Mouse (Mus musculus): ENCODE measurements around the gene Mpzl1. TPM values are rescaled to one million over a fixed set of nuclear protein-coding genes. Genes with fewer than 3 reads are reported as not detected.
A peak's percentile ranks its signal among the peaks of the same experiment; 100 is the strongest.

Gene Mpzl1
- polyA plus RNA-seq, 1 experiment from 2014 or later = 196 TPM

DNA sequence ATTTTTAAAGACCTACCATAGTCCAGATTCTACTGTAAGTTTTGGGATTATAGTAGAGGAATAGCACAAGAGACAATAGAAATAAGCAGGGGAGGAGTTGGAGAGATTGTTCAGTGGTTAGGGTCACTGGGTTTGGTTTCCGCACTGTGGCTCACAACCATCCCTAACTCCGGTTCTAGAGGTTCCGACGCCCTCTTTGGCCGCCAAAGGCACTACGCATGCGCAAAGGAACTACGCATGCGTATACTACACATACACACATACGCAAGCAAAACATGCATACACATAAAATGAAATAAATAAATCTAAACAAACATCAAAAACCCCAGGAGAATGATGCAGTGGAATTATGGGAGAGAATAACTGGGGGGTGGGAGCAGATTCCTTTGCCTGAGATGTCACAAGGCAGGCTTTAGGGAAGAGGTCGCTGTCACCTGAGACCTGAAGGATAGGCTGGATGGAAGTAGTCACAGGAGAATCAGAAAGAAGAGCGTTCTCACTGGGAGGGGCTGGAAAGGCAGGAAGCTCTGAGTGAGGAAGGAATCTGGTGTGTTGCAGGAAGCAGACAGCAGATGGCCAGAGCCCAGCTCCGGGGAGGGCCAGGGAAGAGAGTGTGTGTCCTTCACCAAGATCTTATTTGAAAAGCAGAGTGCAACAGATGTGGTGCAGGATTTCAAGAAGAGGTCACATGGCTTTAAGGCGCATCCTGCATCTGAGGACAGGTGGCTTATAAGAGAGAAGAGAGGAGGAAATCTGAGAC, 19.0 kb upstream of the Mpzl1 start:
- no peak for ATAC-seq (ENCODE audit: low FRiP score, low read depth)
- no peak overlapping the region for H3K4me2 ChIP-seq (replicated peaks)
- H3K27ac ChIP-seq = no peak overlapping the region
- peaks cover 19% of the 10 kb centered on the region for H3K36me3 ChIP-seq
- no peak overlapping the region for H3K4me3 ChIP-seq
- no peak overlapping the region for H3K9ac ChIP-seq
- no peaks in the 10 kb centered on the region for H3K27me3 ChIP-seq
- WGBS = 80% methylated on average over 14 of the region's 14 CpGs
- H3K9me3 ChIP-seq = no peaks in the 10 kb centered on the region
- H3K4me1 ChIP-seq = no peaks in the 10 kb centered on the region

DNA sequence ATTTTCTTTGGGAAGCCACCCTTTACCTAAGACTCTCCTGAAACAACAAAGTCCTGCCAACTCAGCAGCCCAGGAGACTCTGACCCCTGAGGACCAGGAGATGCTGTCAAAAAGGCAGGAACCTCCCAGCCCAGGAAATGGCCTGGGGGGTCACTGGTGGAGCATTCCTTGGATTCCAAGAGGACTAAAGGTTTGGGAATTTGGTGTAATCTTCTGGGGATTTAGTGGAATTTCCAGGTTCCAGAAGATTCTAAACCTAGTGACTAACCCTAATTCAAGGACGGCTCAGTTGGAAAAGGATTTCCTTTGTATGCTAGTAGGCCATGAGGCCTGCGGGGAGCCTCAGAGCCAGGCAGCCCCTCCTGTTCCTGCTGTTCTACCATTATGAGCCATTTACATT, 18.2 kb upstream of the Mpzl1 start:
- Histone ChIP-seq H3K4me2 (replicated peaks) (no peak overlapping the region), H3K4me1 (no peaks in the 10 kb centered on the region), H3K27me3 (no peaks in the 10 kb centered on the region), H3K27ac (no peak overlapping the region), H3K36me3 (peaks cover 14% of the 10 kb centered on the region), H3K9ac (no peak overlapping the region), H3K9me3 (no peaks in the 10 kb centered on the region), H3K4me3 (no peak overlapping the region)
- 75% methylated on average over 2 of the region's 2 CpGs for WGBS
- no peak for ATAC-seq (ENCODE audit: low FRiP score, low read depth)

DNA sequence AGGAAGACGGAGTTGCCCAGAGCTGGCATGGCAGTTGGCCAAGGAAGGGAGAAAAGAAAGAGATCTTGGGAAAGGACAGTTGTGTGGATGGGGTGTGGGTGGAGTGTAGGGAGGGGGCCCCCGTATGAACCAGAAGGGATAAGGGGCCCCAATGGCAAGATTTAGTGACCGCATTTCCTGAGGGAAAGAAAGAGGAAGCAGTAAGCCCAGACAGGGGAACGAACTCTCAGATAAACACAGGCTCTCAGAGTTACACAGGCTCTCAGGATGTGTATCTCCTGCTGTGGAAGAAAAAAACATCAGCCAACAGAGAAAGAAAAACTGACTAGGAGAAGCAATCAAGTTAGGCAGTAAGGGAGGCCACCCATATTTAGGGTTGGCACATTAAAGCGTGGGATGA, 16.8 kb upstream of the Mpzl1 start:
- ATAC-seq (ENCODE audit: low FRiP score, low read depth) = no peak
- no peaks in the 10 kb centered on the region for H3K4me1 ChIP-seq
- no peaks in the 10 kb centered on the region for H3K9me3 ChIP-seq
- no peak overlapping the region for H3K9ac ChIP-seq
- no peaks in the 10 kb centered on the region for H3K27me3 ChIP-seq
- no peak overlapping the region for H3K4me3 ChIP-seq
- peaks cover 10% of the 10 kb centered on the region for H3K36me3 ChIP-seq
- H3K27ac ChIP-seq = no peak overlapping the region
- WGBS = 70% methylated on average over 5 of the region's 5 CpGs
- H3K4me2 ChIP-seq (replicated peaks) = no peak overlapping the region

DNA sequence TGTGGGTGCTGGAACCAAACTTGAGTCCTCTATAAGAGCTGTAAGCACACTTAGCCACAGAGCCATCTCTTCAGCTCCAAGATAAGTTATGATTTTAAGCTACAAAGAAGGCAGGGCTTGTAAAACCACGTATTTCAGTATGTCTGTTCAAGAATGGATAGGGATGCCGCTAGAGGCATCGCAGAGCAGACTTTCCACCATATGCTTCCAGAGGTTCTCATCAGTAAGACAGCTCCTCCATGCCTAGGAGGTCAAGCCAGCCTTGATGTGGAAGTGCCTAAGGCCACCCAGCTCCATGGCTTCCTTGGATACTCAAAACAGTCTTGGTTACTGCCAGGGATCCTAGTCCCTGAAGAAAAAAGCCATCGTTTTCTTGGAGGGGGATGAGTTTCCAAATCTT, 10.8 kb upstream of the Mpzl1 start:
- no peak overlapping the region for H3K4me3 ChIP-seq
- ATAC-seq (ENCODE audit: low FRiP score, low read depth) = no peak
- no peak overlapping the region for H3K4me2 ChIP-seq (replicated peaks)
- no peaks in the 10 kb centered on the region for H3K9me3 ChIP-seq
- H3K27ac ChIP-seq = no peak overlapping the region
- H3K27me3 ChIP-seq = no peaks in the 10 kb centered on the region
- no peaks in the 10 kb centered on the region for H3K36me3 ChIP-seq
- 74% methylated on average over 4 of the region's 4 CpGs for WGBS
- 0 out of 2 replicates have a peak, but pooled peaks cover 10% of the 10 kb centered on the region for H3K4me1 ChIP-seq
- no peak overlapping the region for H3K9ac ChIP-seq

DNA sequence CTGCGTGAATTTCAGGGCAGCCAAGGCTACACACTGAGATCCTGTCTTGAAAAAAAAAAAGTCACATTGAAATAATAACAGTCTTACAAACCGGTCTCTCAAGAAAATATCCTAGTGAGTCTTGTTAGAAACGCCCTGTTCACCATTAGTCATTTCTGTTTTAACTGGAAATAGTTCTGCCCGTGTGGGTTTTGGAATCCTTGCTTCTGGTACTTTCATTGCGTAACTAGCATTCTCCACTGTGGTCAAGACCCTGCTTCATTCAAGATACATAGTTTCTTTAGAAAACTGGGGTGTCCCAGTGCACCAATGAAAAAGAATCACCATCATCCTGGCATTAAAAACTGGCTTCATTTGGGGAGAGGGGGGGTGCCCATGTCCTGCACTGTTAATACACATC, 9.4 kb upstream of the Mpzl1 start:
- Histone ChIP-seq H3K36me3 (no peaks in the 10 kb centered on the region), H3K27ac (no peak overlapping the region), H3K4me3 (no peak overlapping the region), H3K27me3 (no peaks in the 10 kb centered on the region), H3K9ac (no peak overlapping the region), H3K4me2 (replicated peaks) (no peak overlapping the region), H3K9me3 (no peaks in the 10 kb centered on the region), H3K4me1 (peaks cover 14% of the 10 kb centered on the region; the same call in 1 of the 2 replicates)
- WGBS = 64% methylated on average over 5 of the region's 5 CpGs
- ATAC-seq (ENCODE audit: low FRiP score, low read depth) = no peak

DNA sequence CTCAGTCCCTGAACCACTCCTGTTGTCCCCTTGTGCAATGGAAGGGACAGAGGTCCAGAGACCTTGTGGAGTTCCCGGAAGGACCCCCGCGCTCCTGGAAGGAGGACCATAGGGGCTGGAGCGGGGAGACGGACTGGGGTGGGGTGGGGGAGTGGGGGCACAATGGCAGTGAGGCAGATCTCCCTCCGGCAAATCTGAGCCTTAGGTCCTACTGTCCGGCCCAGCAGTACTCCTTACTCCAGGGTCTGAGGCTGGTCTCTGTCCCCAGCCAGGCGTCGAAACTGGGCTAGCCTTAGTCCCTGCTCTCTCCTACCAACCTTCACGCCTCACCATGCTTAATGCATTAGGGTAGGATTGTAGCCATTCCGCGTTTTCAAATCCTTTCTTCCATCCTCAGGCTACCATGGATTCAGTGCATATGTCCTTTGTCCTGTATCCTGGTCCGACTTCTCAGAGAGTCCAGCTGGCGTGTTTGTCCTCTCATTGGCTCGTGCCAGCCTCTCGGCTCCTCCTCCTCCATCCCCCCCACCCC, 8.5 kb upstream of the Mpzl1 start:
- peak; percentile 64 for ATAC-seq (ENCODE audit: low FRiP score, low read depth)
- Histone ChIP-seq H3K4me1 (peaks cover 14% of the 10 kb centered on the region; the same call in 1 of the 2 replicates), H3K9ac (peak overlapping the region; percentile 87), H3K4me3 (peak overlapping the region; percentile 81), H3K36me3 (no peaks in the 10 kb centered on the region), H3K27me3 (no peaks in the 10 kb centered on the region), H3K27ac (peak overlapping the region; percentile 95), H3K4me2 (replicated peaks) (peak overlapping the region; percentile 66), H3K9me3 (no peaks in the 10 kb centered on the region)
- under 1% methylated on average over 16 of the region's 16 CpGs for WGBS

DNA sequence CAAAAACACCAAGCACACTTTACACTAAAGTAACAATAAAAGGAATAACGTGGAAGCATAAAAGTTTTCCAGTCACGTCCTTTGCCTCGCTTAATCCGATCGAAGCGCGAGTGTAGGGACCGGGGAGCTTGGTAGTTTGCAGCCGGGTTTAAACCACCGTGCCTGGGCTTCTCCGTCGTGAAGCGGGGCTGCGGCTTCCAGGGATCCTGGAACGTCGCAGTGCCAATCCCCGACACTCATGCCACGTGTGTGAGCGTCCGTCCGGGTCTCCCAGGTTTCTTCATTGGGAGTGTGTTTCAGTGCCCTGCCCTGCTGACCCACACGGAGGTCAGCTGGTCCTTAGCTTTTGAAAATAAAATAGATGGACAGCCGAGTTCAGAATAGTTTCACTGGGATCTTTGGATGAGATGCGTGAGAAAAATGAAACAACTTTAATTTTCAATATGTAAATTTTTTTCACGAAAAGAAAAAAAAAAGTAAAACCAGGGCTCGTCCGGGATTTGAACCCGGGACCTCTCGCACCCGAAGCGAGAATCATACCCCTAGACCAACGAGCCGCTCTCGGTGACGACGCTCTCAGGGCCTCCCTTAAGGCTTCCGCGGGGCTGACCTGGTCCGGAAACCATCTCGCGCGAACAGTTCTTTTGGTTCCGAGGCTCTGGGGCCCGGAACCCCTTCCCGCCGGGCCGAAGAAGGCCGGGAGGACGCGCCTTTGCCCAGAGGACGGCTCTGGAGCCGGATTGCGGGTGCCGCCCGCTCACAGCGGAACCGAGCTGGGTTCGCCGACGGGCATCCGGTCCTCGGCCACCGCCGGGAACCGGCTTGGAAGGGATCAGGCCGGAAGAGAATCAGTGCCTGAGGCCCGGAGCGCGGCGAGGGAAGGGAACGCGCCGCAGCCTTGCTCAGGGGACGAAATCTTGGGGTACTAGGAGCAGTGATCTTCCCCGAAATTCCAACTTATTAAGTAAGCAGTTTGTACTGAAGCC, 7.7 kb upstream of the Mpzl1 start:
- H3K4me2 ChIP-seq (replicated peaks) = peak overlapping the region; percentile 66
- no peaks in the 10 kb centered on the region for H3K36me3 ChIP-seq
- H3K9ac ChIP-seq = peak overlapping the region; percentile 87
- H3K4me3 ChIP-seq = peak overlapping the region; percentile 81
- H3K27me3 ChIP-seq = no peaks in the 10 kb centered on the region
- peaks cover 14% of the 10 kb centered on the region; the same call in 1 of the 2 replicates for H3K4me1 ChIP-seq
- H3K27ac ChIP-seq = peak overlapping the region; percentile 95
- peak; percentile 80 for ATAC-seq (ENCODE audit: low FRiP score, low read depth)
- H3K9me3 ChIP-seq = no peaks in the 10 kb centered on the region
- under 1% methylated on average over 75 of the region's 75 CpGs for WGBS

DNA sequence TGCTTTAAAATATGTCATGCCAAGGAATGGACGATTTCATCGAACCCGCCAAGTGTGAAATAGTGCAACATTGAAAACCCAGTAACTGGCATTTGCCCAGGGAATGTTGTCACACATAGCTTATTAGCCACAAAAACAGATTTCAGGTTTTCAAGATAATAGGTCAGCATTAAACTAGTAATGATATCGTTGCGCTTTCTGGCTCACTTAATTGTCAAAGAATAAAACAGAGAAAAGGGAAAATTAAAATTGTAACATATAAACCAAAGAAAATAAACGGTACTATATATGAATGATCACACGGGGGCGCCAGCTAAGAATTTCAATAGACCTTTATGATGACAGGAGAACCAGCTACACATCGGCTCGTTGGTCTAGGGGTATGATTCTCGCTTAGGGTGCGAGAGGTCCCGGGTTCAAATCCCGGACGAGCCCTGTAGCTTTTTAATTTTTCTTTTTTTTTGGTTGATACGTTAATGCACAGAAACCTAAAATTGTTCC, 7.0 kb upstream of the Mpzl1 start:
- H3K4me3 ChIP-seq = peak overlapping the region; percentile 81
- H3K9ac ChIP-seq = peak overlapping the region; percentile 73
- peak overlapping the region; percentile 66 for H3K4me2 ChIP-seq (replicated peaks)
- peak; percentile 72 for ATAC-seq (ENCODE audit: low FRiP score, low read depth)
- WGBS = 6% methylated on average over 16 of the region's 16 CpGs
- no peaks in the 10 kb centered on the region for H3K27me3 ChIP-seq
- peaks cover 14% of the 10 kb centered on the region; the same call in 1 of the 2 replicates for H3K4me1 ChIP-seq
- no peaks in the 10 kb centered on the region for H3K36me3 ChIP-seq
- 0 out of 2 replicates have a peak overlapping the region, but pooled peaks have one; percentile 77 for H3K27ac ChIP-seq
- no peaks in the 10 kb centered on the region for H3K9me3 ChIP-seq

DNA sequence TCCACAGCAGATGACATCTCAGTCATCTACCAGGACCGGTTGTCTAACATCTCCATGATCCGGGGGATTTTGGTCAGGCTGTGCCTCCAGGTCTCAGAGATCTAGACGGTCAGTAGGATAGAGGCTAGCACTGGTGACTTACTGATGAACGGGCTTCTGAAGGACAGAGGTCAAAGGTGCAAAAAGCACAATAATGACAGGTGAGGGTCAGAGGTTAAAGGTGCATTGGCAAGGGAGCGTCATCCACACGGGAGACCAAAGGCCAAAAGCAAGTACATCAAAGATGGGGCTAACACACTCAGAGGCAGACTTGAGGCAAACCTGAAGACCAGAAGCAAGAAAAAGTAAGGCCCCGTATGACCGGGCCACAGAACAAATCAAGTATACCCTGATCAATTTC, 2.0 kb upstream of the Mpzl1 start:
- Histone ChIP-seq H3K4me1 (peaks cover 36% of the 10 kb centered on the region), H3K36me3 (no peaks in the 10 kb centered on the region), H3K4me2 (replicated peaks) (no peak overlapping the region), H3K27me3 (no peaks in the 10 kb centered on the region), H3K9me3 (no peaks in the 10 kb centered on the region), H3K27ac (no peak overlapping the region), H3K4me3 (no peak overlapping the region), H3K9ac (no peak overlapping the region)
- ATAC-seq (ENCODE audit: low FRiP score, low read depth) = no peak
- WGBS = 72% methylated on average over 8 of the region's 8 CpGs

DNA sequence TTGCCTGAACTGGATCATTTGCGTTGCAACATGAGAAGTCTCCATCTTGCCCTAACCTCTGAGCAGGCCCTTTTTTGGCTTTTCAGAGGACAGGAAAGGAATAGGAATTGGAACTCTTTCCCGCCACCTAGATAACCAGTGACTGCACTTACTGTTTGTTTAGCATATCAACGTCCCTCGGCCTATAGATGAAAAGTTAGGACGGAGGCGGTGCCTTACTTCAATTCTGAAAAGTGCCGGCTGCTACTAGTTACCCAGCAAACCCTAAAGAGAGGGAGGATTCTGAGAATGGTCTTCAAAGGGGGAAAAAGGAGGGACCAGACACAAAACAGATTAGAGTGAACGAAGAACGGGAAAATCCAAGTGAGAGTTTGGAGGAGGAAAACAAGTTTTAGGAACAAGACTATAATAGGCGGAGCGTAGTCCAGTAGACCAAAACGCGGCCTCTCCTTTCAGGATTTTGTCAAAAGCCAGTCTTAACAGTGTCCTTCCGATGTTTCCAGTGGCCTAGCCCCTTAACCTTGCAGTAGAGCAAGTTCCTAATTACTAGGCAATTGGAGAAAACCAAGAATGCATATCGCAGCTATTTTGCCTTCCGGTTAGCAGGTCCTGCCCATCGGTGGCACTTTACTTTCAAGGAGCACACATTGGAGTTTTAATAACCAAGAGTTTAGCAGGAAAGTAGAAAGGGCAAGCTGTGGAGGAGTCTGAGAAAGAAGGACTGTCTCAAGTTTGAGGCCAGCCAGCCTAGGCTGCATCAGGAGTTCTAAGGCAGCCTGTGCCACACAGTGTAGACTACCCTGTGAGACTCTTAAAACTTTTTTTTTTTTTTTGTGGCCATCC, 938 bp upstream of the Mpzl1 start:
- H3K9ac ChIP-seq = peak overlapping the region; percentile 73
- ATAC-seq (ENCODE audit: low FRiP score, low read depth) = no peak
- 24% methylated on average over 17 of the region's 17 CpGs for WGBS
- H3K4me2 ChIP-seq (replicated peaks) = peak overlapping the region; percentile 68
- peak overlapping the region; percentile 80 for H3K4me3 ChIP-seq
- peak overlapping the region; percentile 96 for H3K27ac ChIP-seq
- no peaks in the 10 kb centered on the region for H3K9me3 ChIP-seq
- peaks cover 38% of the 10 kb centered on the region for H3K4me1 ChIP-seq
- no peaks in the 10 kb centered on the region for H3K27me3 ChIP-seq
- H3K36me3 ChIP-seq = no peaks in the 10 kb centered on the region

DNA sequence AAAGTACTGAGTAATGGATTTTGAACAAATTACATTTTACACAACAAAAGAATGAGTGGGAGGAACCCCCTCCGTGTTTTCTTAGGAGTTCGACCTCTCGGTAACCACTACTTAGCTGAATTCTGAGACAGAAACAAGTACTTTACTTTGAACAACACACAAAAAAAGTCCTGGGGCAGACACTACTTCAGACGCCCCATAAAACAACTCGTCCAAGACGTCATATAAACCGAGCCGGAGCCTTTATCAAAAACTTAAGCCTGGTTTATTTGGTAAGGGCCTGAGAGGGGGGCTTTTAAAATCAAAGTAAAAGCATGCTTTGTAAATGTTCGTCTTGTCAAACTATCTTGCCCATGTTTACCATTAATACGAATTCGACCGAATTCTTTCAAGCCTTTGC, 993 bp downstream of the Mpzl1 start:
- no peak for ATAC-seq (ENCODE audit: low FRiP score, low read depth)
- Histone ChIP-seq H3K4me2 (replicated peaks) (peak overlapping the region; percentile 68), H3K4me1 (peaks cover 48% of the 10 kb centered on the region), H3K27me3 (no peaks in the 10 kb centered on the region), H3K9ac (peak overlapping the region; percentile 87), H3K36me3 (no peaks in the 10 kb centered on the region), H3K4me3 (peak overlapping the region; percentile 80), H3K9me3 (no peaks in the 10 kb centered on the region), H3K27ac (peak overlapping the region; percentile 96; the same call in 1 of the 2 replicates)
- under 1% methylated on average over 12 of the region's 12 CpGs for WGBS

Data from limb, embryonic 13.5 days (tissue).